Mouse (Mus musculus): Measurements from ENCODE around the gene Lipn. TPM values are rescaled to one million over a fixed set of nuclear protein-coding genes. Genes with fewer than 3 reads are reported as not detected.

Lipn gene
- polyA plus RNA-seq, 1 experiment from 2014 or later: not detected

- WGBS: 62% methylated on average over 4 of the region's 4 CpGs
Observed at GRCm38 (mm10) chr19:34119653-34120052, 52.5 kb downstream of the Lipn start.

GRCm38 (mm10) chr19:34120107-34120731, 53.1 kb downstream of the Lipn start:
- Histone ChIP-seq H3K9me3 (replicated peaks; ENCODE audit: control insufficient read depth, low read length) (no peaks in the 10 kb centered on the region), H3K4me3 (replicated peaks; ENCODE audit: low read length) (no peak overlapping the region), H3K27ac (ENCODE audit: low read length) (no peak overlapping the region), H3K4me2 (ENCODE audit: low read depth, low read length) (no peak overlapping the region), H3K36me3 (ENCODE audit: control insufficient read depth, insufficient read depth, low read length) (no peaks in the 10 kb centered on the region), H3K27me3 (ENCODE audit: control insufficient read depth, insufficient read depth, low read length) (no peaks in the 10 kb centered on the region), H3K9ac (ENCODE audit: low read length) (no peak overlapping the region), H3K4me1 (ENCODE audit: control insufficient read depth, insufficient read depth, low read length) (no peaks in the 10 kb centered on the region)
- ATAC-seq (ENCODE audit: insufficient read depth, low FRiP score): no peak
- WGBS: 59% methylated on average over 3 of the region's 3 CpGs

More at GRCm38 (mm10) chr19:34119653-34120052, 52.5 kb downstream of the Lipn start:
- Histone ChIP-seq H3K4me3 (replicated peaks; ENCODE audit: low read length) (no peak overlapping the region), H3K36me3 (ENCODE audit: control insufficient read depth, insufficient read depth, low read length) (no peaks in the 10 kb centered on the region), H3K4me2 (ENCODE audit: low read depth, low read length) (no peak overlapping the region), H3K27me3 (ENCODE audit: control insufficient read depth, insufficient read depth, low read length) (no peaks in the 10 kb centered on the region), H3K9me3 (replicated peaks; ENCODE audit: control insufficient read depth, low read length) (no peaks in the 10 kb centered on the region), H3K27ac (ENCODE audit: low read length) (no peak overlapping the region), H3K4me1 (ENCODE audit: control insufficient read depth, insufficient read depth, low read length) (no peaks in the 10 kb centered on the region), H3K9ac (ENCODE audit: low read length) (no peak overlapping the region)
- no peak for ATAC-seq (ENCODE audit: insufficient read depth, low FRiP score)

Small RNA genes lying within 50 kb of the gene (microRNA-seq; reads per million reads assigned to microRNA genes)
- not detected for gene Gm23334

Other genes with a start within 250 kb of the Lipn start
- 0.16 TPM in 1 of 2 replicates, not detected in the other for gene Lipf, start 106.2 kb upstream of the Lipn start, polyA plus RNA-seq (2015; fragmentation: Nextera tagmentation; extraction: Ambion mirVana)
- 1.7 and 5.2 TPM in 2 replicates for gene Lipk, start 59.1 kb upstream of the Lipn start, polyA plus RNA-seq (2015; fragmentation: Nextera tagmentation; extraction: Ambion mirVana)
- gene Lipm, start 33.6 kb downstream of the Lipn start, polyA plus RNA-seq (2015; fragmentation: Nextera tagmentation; extraction: Ambion mirVana): 4.7 and 6.8 TPM in 2 replicates
- 11.2 and 16.2 TPM in 2 replicates for gene Ankrd22, start 98.7 kb downstream of the Lipn start, polyA plus RNA-seq (2015; fragmentation: Nextera tagmentation; extraction: Ambion mirVana)
- 12.5 and 13.2 TPM in 2 replicates for gene Stambpl1, start 124.9 kb downstream of the Lipn start, polyA plus RNA-seq (2015; fragmentation: Nextera tagmentation; extraction: Ambion mirVana)
- gene Acta2, start 188.2 kb downstream of the Lipn start, polyA plus RNA-seq (2015; fragmentation: Nextera tagmentation; extraction: Ambion mirVana): 2,412 and 2,864 TPM in 2 replicates
- gene Fas, start 223.3 kb downstream of the Lipn start, polyA plus RNA-seq (2015; fragmentation: Nextera tagmentation; extraction: Ambion mirVana): 5.1 and 5.9 TPM in 2 replicates